Mouse (Mus musculus) right cerebral cortex, postnatal 25 days (tissue): ENCODE data around the gene Gm9508.
"Not testable (repeated sequence)": the region's sequence is repeated elsewhere in the genome, so short reads cannot be mapped to it uniquely, and the experiment has no call there.

Experiments
- DNase-seq: peaks from one replicate; pipeline ENCODE4 v3.0.0; 2022

Gm9508 gene

DNA sequence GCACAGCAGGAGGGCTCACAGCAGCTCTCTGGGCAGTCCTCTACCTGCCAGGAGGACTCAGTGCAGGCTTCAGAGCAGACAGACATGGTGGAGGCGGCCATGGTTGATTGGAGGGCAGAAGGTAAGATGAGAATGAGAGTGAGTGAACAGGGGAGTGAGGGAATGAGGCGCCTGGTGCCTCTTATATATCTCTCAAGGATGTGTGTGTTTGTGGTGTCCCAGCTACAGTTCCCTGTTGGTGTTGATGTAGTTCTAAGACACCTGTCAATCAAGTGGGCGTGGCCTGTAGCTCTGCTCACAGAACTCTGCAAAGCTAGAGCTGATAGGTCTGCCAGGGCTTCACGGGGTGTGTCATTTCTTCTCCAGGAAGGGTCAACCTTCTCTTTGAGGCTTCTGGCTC, at the start of gene Gm9508:
Gm9508 (minus strand) TSS at position 101 of the 400 bp plus-strand sequence.
- DNase-seq, result no peak

DNA sequence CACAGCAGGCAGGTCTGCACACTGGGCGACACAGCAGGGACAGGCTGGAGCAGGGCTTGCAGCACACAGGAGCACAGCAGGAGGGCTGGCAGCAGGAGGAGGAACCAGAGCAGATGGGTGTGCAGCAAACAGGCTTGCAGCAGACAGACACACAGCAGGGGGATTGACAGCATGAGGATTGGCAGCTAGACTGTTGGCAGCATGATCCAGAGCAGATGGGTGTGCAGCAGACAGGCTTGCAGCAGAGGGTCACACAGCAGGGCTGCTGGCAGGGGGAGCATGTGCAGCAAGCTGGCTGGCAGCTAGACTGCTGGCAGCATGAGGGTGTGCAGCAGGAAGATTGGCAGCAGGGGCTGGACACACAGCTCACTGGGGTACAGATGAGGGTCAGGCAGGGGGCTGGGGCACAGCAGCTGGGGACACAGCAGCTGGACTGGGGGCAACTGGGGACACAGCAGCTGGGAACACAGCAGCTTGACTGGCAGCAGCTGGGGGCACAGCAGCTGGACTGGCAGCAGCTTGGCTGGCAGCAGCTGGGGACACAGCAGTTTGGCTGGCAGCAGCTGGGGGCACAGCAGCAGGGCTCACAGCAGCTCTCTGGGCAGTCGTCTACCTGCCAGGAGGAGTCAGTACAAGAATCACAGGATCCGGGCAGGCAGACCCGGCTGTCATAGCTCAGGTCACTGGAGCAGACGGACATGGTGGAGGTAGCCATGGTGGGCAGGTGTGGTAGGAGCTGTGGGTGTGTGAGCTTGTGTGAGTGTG, 45.1 kb upstream of the Gm9508 start, which contains the start of gene Gm18596:
Gm18596 (minus strand) TSS at position 715 of the 765 bp plus-strand sequence.
- not testable (repeated sequence) for DNase-seq

GRCm38 (mm10) chr10:77738929-77739328, 41.9 kb upstream of the Gm9508 start:
- no peak for DNase-seq

DNA sequence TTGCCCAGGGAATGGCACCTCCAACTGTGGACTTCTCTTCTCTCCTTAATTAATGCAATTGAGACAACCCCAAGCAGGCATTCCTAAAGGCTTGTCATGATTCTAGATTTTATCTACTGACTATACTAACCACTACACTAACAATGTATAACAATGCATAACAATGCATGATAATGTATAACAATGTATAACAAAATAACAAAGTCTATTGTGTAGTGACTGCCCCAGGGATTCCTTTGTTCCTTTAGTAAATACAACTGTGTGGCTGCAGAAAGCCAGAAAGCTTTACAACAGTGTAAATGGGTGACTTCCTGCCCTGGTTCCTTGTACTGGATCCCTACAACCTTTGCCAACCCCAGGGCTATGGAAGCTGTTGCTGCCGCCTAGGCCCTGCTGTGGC, 38.9 kb upstream of the Gm9508 start:
- DNase-seq, result no peak

DNA sequence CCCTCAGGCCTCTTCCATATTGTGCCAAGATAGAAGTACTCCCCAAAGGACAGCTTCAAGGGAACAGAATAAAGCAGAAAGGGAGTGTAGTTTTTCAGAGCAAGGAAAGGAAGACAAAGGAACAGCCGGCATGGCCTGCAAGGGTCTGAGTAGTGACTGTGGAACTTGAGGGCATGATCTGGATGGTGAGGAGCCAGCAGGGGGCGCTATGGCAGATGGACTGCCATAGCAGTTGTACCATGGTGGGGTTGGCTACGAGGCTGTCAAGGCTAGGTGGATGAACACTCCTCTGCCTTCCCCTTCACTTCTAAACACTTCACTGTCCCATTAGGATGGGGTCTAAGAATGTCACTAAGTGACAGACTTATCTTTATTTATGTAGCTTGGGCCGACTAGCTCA, 32.2 kb upstream of the Gm9508 start:
- no peak for DNase-seq

- DNase-seq, result no peak
Observed at GRCm38 (mm10) chr10:77728280-77728679, 31.2 kb upstream of the Gm9508 start.

DNA sequence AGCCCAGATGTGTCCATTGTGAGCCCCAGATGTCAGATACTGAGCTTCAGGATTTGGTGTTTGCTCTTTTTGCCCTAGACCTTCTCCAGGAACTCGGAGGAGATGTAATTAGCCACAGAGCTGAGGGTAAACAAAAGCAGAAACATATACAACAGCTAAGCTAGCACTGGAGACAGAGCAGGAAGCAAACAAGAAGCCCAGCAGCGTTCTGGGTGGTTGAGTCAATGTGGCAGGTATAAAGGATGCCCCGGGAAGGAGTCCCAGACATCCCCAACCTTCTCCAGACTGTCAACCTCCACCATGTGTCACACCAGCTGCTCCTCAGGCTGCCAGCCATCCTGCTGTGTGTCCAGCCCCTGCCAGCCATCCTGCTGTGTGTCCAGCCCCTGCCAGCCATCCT, 29.2 kb upstream of the Gm9508 start, which contains the start of gene Gm10100:
Gm10100 (plus strand) TSS at position 301 of the 400 bp plus-strand sequence.
- DNase-seq, result no peak

DNA sequence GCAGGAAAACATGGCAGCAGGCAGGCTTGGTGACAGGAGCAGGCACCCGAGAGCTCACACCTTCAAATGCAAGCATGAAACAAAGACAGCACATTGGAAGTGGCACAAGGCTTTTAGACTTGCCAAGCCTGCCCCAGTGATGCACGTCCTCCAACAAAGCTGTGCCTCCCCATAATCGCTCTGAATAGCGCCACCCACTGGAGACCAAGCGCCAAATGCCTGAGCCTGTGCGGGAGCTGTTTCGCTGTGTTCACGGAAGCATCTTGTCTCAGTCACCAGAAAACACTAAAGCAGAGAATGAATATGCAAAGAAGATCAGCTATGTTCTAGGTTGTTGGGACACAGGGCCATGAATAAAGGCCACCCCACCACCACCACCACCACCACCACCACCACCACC, 27.8 kb upstream of the Gm9508 start:
- DNase-seq, result no peak

DNA sequence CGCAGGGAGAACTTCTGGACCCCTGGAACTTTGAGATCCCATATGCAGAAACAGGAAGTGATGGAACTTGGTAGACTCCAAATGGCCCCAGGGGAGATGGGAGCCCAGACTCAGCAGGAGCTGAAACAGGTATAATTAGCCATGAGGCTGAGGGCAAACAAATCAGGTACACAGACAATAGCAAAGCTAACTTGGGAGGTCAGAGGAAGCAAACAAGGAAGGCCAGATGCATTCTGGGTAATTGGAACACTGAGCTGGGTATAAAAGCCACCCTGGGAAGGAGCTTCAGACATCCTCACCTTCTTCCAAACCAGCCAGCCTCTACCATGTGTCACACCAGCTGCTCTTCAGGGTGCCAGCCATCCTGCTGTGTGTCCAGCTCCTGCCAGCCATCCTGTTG, 23.3 kb upstream of the Gm9508 start, which contains the start of gene Krtap12-1:
Krtap12-1 (plus strand) TSS at position 301 of the 400 bp plus-strand sequence.
- DNase-seq, result not testable (repeated sequence)

DNA sequence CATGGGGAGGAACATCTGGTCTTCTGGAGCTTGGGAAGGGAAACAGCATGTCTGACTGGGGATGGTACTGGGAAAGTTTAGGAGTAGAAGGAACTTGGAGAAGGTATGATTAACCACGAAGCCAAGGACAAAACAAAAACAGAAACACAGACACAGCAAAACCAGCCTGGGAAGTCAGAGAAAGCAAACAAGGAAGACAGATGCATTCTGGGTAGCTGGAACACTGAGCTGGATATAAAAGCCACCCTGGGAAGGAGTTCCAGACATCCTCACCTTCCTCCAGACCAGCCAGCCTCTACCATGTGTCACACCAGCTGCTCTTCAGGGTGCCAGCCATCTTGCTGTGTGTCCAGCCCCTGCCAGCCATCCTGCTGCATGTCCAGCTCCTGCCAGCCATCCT, 18.5 kb upstream of the Gm9508 start, which contains the start of gene Gm10142:
Gm10142 (plus strand) TSS at position 301 of the 400 bp plus-strand sequence.
- DNase-seq, result no peak

DNA sequence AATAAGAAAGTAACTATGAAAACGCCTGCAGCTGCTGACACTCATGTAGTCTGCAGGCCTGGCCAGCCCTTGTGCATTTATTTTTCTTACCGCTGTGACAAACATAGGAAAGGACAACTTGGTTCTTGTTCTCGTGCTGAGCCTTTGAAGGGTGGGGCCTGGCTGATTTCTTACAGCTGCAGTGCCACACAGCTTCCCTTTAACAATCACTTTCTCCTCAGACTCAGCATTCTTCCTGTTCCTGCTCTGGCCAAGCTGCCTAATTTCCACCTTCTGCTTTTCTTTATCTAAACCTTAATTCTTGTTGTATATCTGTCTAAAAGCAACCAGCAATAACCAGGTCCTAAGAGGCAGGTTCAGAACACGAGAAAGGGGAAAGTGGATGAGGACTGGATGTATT, 16.7 kb upstream of the Gm9508 start:
- no peak for DNase-seq

- DNase-seq, result not testable (repeated sequence)
Observed at GRCm38 (mm10) chr10:77711157-77711556, 14.1 kb upstream of the Gm9508 start, which contains the start of gene Gm10024. Gene Gm10024 (plus strand): TSS chr10:77711457.

GRCm38 (mm10) chr10:77709831-77710230, 12.8 kb upstream of the Gm9508 start:
- DNase-seq, result no peak

GRCm38 (mm10) chr10:77706326-77706725, 9.3 kb upstream of the Gm9508 start, which contains the start of gene Gm10272:
Gene Gm10272 (plus strand): TSS chr10:77706626.
- DNase-seq, result no peak

DNA sequence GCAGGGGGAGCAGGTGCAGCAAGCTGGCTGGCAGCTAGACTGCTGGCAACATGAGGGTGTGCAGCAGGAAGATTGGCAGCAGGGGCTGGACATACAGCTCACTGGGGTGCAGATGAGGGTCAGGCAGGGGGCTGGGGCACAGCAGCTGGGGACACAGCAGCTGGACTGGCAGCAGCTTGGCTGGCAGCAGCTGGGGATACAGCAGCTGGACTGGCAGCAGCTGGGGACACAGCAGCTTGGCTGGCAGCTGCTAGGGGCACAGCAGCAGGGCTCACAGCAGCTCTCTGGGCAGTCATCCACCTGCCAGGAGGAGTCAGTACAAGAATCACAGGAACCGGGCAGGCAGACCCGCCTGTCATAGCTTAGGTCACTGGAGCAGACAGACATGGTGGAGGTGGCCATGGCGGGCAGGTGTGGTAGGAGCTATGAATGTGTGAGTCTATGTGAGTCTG, 6.7 kb downstream of the Gm9508 start, which contains the start of gene Gm19402:
Gm19402 (minus strand) TSS at position 402 of the 452 bp plus-strand sequence.
- DNase-seq, result not testable (repeated sequence)

- no peak for DNase-seq
Observed at GRCm38 (mm10) chr10:77687021-77687420, 10.0 kb downstream of the Gm9508 start.

DNA sequence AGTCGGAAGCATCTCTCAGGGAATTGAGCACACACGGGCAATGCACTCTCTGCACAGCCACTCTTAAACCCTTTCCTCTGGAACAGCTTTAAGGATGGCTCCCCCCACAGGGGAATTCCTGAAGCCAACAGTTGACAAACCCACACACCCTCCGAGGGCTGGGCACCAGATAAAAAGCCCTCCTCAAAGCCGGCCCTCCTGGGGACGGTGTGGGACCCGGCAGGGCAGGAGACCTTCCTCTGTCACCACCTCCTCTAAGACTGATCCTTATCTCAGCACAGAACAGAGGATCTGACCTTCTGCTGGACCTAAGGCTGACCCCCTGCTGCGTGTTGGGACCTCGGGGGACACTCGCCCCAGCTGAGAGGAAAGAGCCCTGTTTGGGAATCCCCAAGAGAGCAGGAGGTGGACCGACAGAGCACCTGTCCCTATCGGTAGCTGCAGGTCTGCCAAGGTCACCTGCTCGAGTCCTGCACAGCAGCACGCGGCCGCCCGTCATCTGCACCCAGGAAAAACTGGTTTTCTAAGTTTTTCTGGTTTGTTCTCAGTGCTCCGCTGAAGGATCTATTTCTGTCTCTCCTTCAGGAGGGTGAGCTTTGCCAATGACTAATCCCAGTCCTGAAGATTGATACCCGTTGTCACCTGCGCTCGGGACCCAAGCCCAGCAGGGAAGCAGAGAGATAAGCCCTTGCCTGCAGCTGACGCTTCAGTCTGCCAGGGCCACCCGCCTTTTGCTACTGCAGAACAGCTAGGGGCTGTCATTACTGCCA, 11.0 kb downstream of the Gm9508 start, which contains the start of gene Tspear:
Tspear (plus strand) TSS at position 675 of the 770 bp plus-strand sequence.
- no peak for DNase-seq

DNA sequence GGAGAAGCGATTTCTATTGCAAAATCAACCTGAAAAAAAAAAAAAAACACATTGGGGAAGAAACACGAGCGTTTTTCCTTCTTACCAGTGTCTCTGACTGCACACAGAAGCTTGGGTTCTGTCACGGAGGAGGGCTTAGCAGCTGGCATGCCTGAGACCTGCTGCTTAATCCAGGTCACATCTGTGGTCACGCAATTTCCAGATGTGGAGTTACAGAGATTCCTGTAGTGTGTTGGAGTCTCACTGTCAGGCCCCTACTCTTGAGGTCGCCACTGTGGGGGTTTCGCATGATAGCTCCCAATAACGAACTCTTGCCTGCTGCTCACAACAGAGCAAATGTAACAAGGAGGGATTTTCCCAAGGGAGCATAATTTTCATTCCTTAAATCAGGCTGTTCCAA, 12.9 kb downstream of the Gm9508 start:
- DNase-seq, result no peak

- DNase-seq, result peak; percentile 30
Observed at GRCm38 (mm10) chr10:77682994-77683393, 14.0 kb downstream of the Gm9508 start.

DNA sequence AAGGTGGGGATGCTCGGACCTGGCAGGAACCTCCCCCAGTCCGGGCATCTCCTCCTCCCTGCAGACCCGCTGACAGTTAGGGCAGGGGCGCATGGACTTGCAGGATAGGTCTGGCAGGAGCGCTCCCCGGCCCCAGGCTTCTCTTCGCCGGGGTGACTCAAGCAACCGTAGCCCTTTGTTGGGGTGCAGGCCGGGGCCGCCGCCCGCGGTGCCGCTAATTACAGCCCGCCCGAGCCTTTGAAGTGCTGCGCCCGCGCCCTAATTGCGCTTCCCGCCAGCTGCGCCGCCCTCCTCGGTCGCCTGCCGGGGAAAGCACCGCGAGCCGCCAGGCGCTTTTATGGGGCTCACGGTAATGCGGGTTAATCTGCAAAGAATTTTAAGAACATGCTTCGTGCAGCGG, 19.5 kb downstream of the Gm9508 start:
- DNase-seq, result no peak

GRCm38 (mm10) chr10:77673765-77674164, 23.3 kb downstream of the Gm9508 start:
- no peak for DNase-seq

DNA sequence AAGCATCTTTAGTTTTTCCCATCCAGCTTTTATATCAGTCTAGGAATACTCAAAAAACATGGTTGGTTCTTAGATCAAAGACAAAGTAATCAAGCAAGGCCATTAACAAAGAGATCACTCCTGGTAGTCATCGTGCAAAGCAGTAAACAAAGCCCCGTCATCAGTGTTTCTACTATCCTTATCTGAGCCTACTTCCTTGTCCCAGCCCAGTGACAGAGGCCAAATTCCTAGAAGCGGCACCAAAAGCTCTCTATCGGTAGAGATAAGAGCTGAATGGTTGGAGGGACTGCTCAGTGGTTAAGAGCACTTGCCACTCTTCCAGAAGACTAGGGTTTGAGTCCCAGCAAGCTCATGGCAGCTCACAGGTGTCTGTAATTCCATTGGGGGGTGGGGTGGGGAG, 25.5 kb downstream of the Gm9508 start:
- DNase-seq, result no peak

DNA sequence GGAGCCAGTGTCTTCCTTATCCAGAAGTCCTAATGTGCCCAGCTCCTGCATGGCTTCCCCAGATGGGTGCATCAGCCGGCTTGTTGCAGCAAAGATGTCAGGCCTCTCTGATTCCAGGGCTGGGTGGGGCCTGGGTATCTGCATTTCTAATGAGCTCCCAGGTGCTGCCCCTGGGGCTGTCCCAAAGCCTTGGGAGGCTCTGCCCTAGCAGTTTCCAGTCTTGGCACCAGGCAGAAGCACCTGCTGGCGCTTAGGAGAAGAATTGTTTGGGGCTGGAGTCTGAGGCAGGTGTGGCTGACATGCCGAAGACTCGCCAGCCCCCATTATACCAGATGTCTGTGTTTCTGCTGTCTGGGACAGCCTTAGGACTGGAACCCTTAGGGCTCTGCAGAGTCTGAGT, 26.3 kb downstream of the Gm9508 start:
- DNase-seq, result no peak
